Mouse (Mus musculus) neural tube, embryonic 12.5 days (tissue): ENCODE results near the gene Ltbp1. TPM values are rescaled to one million over a fixed set of nuclear protein-coding genes. Genes with fewer than 3 reads are reported as not detected.

Source experiments
- ATAC-seq: fragments of 200-750 bp; cut with Nextera tagmentation; 2 replicates; pipeline ENCODE4 v1.8.0; 2017; ENCODE audit warnings: low read depth, mild to moderate bottlenecking, moderate TSS enrichment, moderate library complexity; ENCODE audit not compliant: low FRiP score
- H3K27ac ChIP-seq: fragments of 300-500 bp; sonication (generic); 2 replicates; pipeline ENCODE4 v1.5.1; 2016
- H3K27me3 ChIP-seq: fragments of 300-500 bp; sonication (generic); replicated peaks from 2 replicates; pipeline ENCODE4 v1.6.1; 2016; ENCODE audit warnings: mild to moderate bottlenecking
- H3K36me3 ChIP-seq: fragments of 300-500 bp; sonication (generic); 2 replicates; pipeline ENCODE4 v1.6.1; 2016; ENCODE audit warnings: mild to moderate bottlenecking
- H3K4me1 ChIP-seq: fragments of 300-500 bp; sonication (generic); 2 replicates; pipeline ENCODE4 v1.6.1; 2016
- H3K4me2 ChIP-seq: fragments of 300-500 bp; sonication (generic); replicated peaks from 2 replicates; pipeline ENCODE4 v1.6.1; 2016; ENCODE audit warnings: mild to moderate bottlenecking
- H3K4me3 ChIP-seq: fragments of 300-500 bp; sonication (generic); 2 replicates; pipeline ENCODE4 v1.5.1; 2016
- H3K9ac ChIP-seq: fragments of 300-500 bp; sonication (generic); 2 replicates; pipeline ENCODE4 v1.6.1; 2016; ENCODE audit warnings: mild to moderate bottlenecking
- H3K9me3 ChIP-seq: fragments of 300-500 bp; sonication (generic); 2 replicates; pipeline ENCODE4 v1.6.1; 2016; ENCODE audit warnings: mild to moderate bottlenecking
- WGBS: fragments of 180-500 bp; shearing (Covaris S2); methylation state at CpG from one replicate; pipeline ENCODE4 v1.1.7; 2016; 5-methylcytosine and 5-hydroxymethylcytosine counted together
- polyA plus RNA-seq: library from polyadenylated mRNA; unstranded; fragments of >200 nt; fragmentation: Nextera tagmentation; extraction: Ambion mirVana; gene quantifications from 2 replicates; pipeline ENCODE4 v1.2.1, GENCODE M21; 2016

Gene Ltbp1
- polyA plus RNA-seq, 1 experiment from 2014 or later = 7.2 TPM

DNA sequence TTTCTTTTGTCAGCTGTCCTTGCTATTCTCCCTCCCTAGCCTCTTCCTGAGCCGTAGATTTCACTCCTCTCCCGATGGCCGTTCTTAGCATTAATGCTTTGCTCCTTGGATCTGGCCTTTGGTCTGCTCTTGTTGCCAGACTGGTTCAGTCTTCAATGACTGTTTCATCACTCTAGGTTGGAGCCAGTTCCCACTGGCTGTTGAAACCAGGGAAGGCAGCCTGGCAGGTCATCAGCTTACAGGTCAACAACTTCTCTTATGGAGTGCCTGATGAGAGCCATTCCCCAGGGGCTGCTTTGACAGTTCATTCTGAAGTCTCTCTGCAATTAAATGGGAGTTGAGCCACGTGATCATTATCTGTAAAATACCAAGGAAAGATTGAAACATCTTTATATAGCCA, 295.5 kb downstream of the Ltbp1 start:
- no peak overlapping the region for H3K4me2 ChIP-seq
- ATAC-seq = no peak
- no peaks in the 10 kb centered on the region for H3K4me1 ChIP-seq
- H3K9me3 ChIP-seq = no peaks in the 10 kb centered on the region
- H3K9ac ChIP-seq = no peak overlapping the region
- no peak overlapping the region for H3K4me3 ChIP-seq
- no peak overlapping the region for H3K27ac ChIP-seq
- no peaks in the 10 kb centered on the region for H3K27me3 ChIP-seq
- no peaks in the 10 kb centered on the region for H3K36me3 ChIP-seq
- 88% methylated on average over 4 of the region's 4 CpGs for WGBS

DNA sequence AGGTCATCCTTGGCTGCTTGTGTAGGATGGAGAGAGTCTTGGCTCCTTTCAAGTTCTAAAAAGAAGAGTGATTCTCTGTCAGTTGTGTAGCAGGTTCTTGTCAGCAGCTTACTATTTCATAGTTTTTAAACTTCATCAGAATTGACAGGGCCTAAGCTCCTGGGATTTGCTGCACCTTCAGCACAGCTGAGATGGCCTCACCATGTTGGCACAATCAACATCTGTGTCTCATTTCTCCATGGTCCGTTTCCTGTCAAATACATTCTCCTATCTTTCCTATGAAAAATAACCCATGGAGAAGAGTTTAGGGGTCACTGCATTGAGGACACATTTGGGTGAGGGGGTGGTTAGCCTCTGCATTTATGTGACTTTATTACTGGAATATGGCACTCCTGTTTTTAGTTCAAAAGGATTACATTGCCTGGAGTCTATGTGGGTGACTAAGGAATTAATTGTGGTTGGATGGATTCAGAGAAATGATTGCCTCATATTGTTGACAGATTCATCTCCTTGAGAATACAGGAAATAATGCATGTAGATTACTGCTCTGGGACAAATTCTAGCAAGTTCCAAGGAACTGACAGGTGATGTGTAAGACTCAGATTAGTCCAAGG, 299.5 kb downstream of the Ltbp1 start:
- no peak for ATAC-seq
- Histone ChIP-seq H3K36me3 (no peaks in the 10 kb centered on the region), H3K9ac (no peak overlapping the region), H3K27ac (no peak overlapping the region), H3K9me3 (no peaks in the 10 kb centered on the region), H3K27me3 (no peaks in the 10 kb centered on the region), H3K4me2 (no peak overlapping the region), H3K4me1 (no peaks in the 10 kb centered on the region), H3K4me3 (no peak overlapping the region)
- WGBS = 81% methylated on average over 1 of the region's 1 CpGs

DNA sequence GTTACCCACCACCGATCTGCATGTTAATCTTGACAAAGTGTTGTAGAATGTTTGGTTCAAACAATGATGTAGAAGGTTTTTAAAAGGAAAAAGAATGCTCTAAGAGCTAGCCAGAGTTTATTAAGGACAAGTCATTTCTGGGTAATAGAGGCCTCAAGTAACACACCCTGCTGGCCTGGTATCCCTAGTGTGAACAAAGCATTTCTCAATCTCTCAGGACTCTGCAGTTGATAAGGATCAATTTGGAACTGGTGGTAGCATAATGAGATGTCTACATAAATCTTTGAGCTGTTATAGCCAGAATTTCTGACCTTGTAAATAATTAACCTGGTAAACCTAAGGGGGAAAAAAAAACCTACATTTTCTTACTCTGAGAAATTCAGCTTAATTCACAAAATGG, 300.3 kb downstream of the Ltbp1 start:
- Histone ChIP-seq H3K36me3 (no peaks in the 10 kb centered on the region), H3K9ac (no peak overlapping the region), H3K4me3 (no peak overlapping the region), H3K4me2 (no peak overlapping the region), H3K4me1 (no peaks in the 10 kb centered on the region), H3K27ac (no peak overlapping the region), H3K27me3 (no peaks in the 10 kb centered on the region), H3K9me3 (no peaks in the 10 kb centered on the region)
- no peak for ATAC-seq
- WGBS = 83% methylated on average over 1 of the region's 1 CpGs

DNA sequence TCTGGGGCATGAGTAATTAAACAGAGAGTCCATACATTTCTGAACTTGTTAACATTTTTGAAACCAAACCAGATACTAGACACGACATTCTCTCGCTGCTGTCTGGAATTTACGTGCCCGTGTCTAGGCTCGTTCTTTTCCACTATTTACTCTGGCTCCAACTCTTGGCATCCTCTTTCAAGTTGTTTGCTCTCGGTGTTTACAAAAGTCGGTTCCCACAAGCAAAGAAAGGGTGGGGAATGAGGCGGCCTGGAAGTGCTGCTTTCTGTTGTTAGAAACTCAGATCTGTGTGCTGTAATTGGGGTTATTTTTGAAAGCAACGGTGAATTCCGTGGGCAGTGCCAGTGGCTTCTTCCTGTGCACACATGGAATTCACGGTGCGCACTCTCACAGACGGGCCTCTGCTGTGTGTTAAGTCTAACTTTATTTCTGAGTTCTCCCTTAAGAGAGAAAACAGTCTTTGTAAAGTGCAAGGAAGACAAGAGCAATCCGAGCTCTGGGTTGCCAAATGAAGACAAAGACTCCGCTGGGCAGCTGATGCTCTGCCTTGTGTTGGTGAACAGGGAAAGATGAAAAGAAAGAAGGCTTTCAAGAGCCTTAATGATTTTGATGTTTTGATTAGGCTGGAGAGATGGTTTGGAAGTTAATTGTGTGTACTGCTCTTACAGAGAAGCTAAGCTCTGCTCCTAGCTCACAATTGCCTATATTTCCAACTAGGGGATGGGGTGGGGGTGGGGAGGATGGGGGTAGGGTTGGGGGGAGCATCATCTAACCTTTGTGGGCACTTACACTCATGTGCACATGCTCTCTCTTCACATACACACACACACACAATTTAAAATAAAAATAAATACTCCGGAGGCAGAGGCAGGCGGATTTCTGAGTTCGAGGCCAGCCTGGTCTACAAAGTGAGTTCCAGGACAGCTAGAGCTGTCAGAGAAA, 302.0 kb downstream of the Ltbp1 start:
- no peak for ATAC-seq
- no peak overlapping the region for H3K4me2 ChIP-seq

DNA sequence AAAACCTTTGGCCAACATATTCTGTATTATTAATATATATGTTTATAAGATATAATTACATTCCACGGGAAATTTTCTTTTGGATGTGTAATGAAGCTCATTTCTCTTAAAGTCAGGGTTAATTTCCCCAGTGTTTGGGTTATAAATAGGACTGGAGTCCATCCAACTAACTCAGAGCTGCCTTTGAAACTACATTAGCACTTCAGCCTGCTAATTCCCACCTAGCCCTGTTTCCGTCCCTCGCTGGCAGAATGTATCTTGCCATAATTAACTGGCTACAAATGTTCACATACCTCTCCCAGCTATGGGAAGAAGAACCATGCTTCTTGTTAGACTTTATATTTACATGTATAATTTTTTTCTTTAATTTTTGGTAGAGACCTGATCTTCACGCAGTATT, 311.7 kb downstream of the Ltbp1 start:
- 94% methylated on average over 4 of the region's 4 CpGs for WGBS
- Histone ChIP-seq H3K4me1 (no peaks in the 10 kb centered on the region), H3K9ac (no peak overlapping the region), H3K4me2 (no peak overlapping the region), H3K9me3 (no peaks in the 10 kb centered on the region), H3K27ac (no peak overlapping the region), H3K27me3 (no peaks in the 10 kb centered on the region), H3K36me3 (no peaks in the 10 kb centered on the region), H3K4me3 (no peak overlapping the region)
- ATAC-seq = no peak

More for the DNA sequence above, 302.0 kb downstream of the Ltbp1 start:
- Histone ChIP-seq H3K27me3 (no peaks in the 10 kb centered on the region), H3K9me3 (no peaks in the 10 kb centered on the region), H3K36me3 (no peaks in the 10 kb centered on the region), H3K27ac (no peak overlapping the region), H3K4me1 (no peaks in the 10 kb centered on the region), H3K4me3 (no peak overlapping the region), H3K9ac (no peak overlapping the region)
- WGBS = 56% methylated on average over 18 of the region's 18 CpGs

DNA sequence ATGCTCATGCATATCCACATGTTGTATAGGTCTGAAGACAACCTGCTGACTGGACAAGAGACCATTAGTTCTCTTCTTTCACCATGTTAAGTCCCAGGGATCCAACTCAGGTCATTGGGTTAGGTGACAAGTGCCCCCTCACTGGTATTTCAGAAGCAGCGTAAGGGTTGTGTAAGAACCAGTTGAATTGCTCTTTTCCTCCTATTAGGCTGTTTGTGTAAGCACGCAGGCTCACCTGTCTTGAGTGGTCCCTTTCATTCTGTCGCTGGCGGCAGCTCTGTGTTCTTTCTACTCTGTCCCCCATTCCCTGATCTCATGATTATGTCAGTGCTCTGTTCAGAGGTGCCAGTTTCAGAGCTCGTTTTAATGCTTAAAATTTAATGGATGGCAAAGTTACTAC, 317.9 kb downstream of the Ltbp1 start:
- Histone ChIP-seq H3K27ac (no peak overlapping the region), H3K27me3 (no peaks in the 10 kb centered on the region), H3K4me1 (no peaks in the 10 kb centered on the region), H3K9ac (no peak overlapping the region), H3K36me3 (no peaks in the 10 kb centered on the region), H3K9me3 (no peaks in the 10 kb centered on the region), H3K4me2 (no peak overlapping the region), H3K4me3 (no peak overlapping the region)
- WGBS = 92% methylated on average over 5 of the region's 5 CpGs
- ATAC-seq = no peak

DNA sequence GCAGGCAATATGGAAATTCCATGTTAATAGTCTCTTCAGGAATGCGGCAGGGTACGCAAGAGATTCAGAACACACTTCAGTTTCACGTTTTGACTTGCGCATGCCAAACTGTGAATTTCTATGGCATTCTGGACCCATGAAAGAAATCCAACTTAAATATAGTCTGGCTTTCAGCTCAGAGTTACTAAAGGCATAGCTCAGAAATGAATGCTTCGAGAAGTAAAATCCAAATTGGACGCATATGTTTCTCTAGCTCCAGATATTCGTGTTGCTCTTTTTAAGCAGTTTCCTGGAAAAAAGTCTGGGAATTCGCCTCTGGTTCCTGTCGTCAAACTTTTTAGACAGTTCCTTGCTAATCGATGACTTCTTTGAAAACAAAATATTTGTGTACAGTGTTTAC, 318.4 kb downstream of the Ltbp1 start:
- Histone ChIP-seq H3K9ac (no peak overlapping the region), H3K9me3 (no peaks in the 10 kb centered on the region), H3K4me3 (no peak overlapping the region), H3K27me3 (no peaks in the 10 kb centered on the region), H3K4me2 (no peak overlapping the region), H3K27ac (no peak overlapping the region), H3K4me1 (no peaks in the 10 kb centered on the region), H3K36me3 (no peaks in the 10 kb centered on the region)
- 92% methylated on average over 10 of the region's 10 CpGs for WGBS
- no peak for ATAC-seq

DNA sequence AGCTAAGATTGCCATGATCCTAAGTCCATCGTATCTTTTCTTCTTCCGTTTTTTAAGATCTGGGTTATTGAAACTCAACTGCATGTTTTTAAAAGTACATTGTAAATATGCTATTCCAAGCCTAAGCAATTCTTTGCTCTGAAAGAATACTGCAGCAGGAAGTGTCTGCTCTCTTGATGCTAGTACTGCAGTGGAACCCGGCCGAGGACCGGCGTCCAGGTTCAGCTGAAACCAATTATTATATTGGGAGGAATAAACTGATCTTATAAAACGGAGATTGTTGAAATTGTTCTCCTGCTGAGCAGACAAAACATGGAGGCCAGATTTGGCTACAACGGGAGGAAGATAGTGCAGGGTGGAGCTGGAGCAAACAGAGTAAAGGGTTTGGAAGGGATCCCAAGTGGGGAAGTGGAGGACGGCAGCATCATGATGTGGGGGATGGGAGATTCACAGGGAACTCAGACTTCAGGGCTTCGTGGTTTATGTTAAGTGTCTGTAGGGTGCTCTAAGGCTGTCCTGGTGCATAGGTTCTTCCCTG, 322.8 kb downstream of the Ltbp1 start:
- H3K4me3 ChIP-seq = no peak overlapping the region
- H3K36me3 ChIP-seq = no peaks in the 10 kb centered on the region
- H3K27ac ChIP-seq = no peak overlapping the region
- 84% methylated on average over 10 of the region's 10 CpGs for WGBS
- no peak overlapping the region for H3K4me2 ChIP-seq
- no peaks in the 10 kb centered on the region for H3K27me3 ChIP-seq
- H3K4me1 ChIP-seq = no peaks in the 10 kb centered on the region
- H3K9me3 ChIP-seq = no peaks in the 10 kb centered on the region
- ATAC-seq = no peak
- H3K9ac ChIP-seq = no peak overlapping the region

DNA sequence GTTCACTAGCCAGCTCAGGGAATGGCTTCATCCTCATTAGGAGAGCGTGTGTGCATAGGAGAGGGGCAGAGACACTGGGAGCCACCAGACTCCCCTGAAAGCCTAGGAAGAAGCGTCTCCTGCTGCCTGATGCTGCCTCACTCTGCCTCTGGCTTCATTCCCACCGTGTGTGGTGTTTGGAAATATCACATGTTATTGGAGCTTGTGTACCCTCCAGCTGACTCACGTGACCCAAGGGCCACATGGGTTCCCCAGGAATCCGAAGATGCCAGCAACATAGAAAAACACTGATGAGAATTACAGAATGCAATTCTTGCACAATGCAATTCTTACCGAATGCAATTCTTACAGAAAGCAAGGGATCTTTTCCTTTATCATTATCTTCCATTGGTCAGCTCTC, 325.0 kb downstream of the Ltbp1 start:
- WGBS = 86% methylated on average over 6 of the region's 6 CpGs
- H3K4me2 ChIP-seq = no peak overlapping the region
- H3K27me3 ChIP-seq = no peaks in the 10 kb centered on the region
- no peaks in the 10 kb centered on the region for H3K9me3 ChIP-seq
- no peak overlapping the region for H3K4me3 ChIP-seq
- H3K36me3 ChIP-seq = no peaks in the 10 kb centered on the region
- no peaks in the 10 kb centered on the region for H3K4me1 ChIP-seq
- H3K9ac ChIP-seq = no peak overlapping the region
- no peak overlapping the region for H3K27ac ChIP-seq
- no peak for ATAC-seq

DNA sequence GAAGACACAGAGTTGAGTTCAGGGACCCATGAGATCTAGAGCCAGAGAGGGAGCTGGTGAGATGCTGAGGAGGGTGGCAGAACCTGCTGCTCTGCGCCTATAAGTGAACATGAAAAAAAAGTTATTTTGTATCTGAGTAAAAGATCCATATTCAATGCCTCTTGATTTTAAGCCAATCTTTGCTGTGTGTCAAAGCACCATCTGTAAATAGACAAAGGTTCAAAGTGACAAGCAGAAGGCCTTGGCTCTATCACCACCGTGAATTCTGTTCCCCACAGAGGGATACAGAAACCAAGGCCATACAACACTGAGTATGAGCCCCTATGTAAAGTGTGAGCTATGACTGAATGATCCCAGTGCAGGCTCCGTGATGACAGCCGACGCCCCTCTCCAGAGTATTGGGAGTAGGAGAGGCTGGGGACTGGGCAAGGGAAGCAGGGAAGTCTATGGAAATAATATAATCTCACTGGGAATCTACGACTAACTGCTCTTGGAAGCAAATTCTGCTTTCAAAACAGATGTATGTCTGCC, 326.1 kb downstream of the Ltbp1 start:
- ATAC-seq = no peak
- H3K9ac ChIP-seq = no peak overlapping the region

DNA sequence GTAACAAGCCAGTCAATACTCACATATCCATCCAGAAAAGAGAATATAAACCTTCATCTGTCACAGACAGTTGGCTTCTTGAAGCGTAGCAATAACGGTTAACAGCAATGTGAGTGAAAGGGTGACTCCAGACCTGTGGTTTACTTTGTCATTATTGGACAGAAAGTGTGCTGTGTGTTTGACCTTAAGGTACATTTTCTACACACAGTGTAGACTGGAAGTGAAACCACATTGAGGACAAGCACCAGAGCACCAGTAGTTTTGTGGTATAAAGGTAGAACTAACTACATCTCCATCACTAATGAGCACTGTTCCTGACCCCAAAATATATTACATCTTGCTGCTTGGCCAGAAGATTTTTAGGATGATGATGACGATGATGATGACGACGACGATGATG, 326.9 kb downstream of the Ltbp1 start:
- H3K4me3 ChIP-seq = no peak overlapping the region

More for the DNA sequence above, 326.1 kb downstream of the Ltbp1 start:
- H3K4me1 ChIP-seq = no peaks in the 10 kb centered on the region
- WGBS = 89% methylated on average over 6 of the region's 6 CpGs
- H3K4me2 ChIP-seq = no peak overlapping the region
- no peaks in the 10 kb centered on the region for H3K9me3 ChIP-seq
- no peak overlapping the region for H3K27ac ChIP-seq
- no peaks in the 10 kb centered on the region for H3K36me3 ChIP-seq
- no peak overlapping the region for H3K4me3 ChIP-seq
- no peaks in the 10 kb centered on the region for H3K27me3 ChIP-seq

DNA sequence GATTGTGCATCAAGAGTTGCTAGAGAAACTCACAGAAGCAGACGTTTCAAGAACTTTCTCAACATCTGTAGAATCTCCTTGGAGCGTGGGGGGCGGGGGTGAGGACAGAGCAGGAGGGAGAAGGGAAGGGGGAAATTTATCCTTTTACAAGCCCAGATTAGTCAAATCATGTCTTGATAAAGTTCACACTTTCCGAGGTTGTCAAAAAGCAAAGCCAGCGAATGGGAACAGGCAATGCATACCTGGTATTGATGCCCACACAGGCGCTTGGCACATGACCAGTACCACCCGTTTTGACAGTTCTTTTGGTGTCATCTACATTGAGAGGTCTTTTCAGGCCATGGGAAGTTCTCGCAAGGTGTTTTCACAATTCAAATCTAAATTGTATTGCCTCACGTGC, 327.6 kb downstream of the Ltbp1 start:
- Histone ChIP-seq H3K27me3 (no peaks in the 10 kb centered on the region), H3K9ac (no peak overlapping the region), H3K36me3 (no peaks in the 10 kb centered on the region), H3K4me2 (no peak overlapping the region), H3K27ac (no peak overlapping the region), H3K4me3 (no peak overlapping the region), H3K9me3 (no peaks in the 10 kb centered on the region), H3K4me1 (no peaks in the 10 kb centered on the region)
- ATAC-seq = no peak
- WGBS = 89% methylated on average over 9 of the region's 9 CpGs

More for the DNA sequence above, 326.9 kb downstream of the Ltbp1 start:
- Histone ChIP-seq H3K9ac (no peak overlapping the region), H3K4me2 (no peak overlapping the region), H3K27ac (no peak overlapping the region), H3K36me3 (no peaks in the 10 kb centered on the region), H3K27me3 (no peaks in the 10 kb centered on the region), H3K9me3 (no peaks in the 10 kb centered on the region), H3K4me1 (no peaks in the 10 kb centered on the region)
- 96% methylated on average over 6 of the region's 6 CpGs for WGBS
- no peak for ATAC-seq
